Mouse (Mus musculus) skeletal muscle tissue, postnatal 0 days (tissue): ENCODE results near the gene Olfr917. TPM values are rescaled to one million over a fixed set of nuclear protein-coding genes. Genes with fewer than 3 reads are reported as not detected.

ENCODE experiments used
- polyA plus RNA-seq: library from polyadenylated mRNA; unstranded; fragments of >200 nt; fragmentation: Nextera tagmentation; extraction: Ambion mirVana; gene quantifications from 2 replicates; pipeline ENCODE4 v1.2.1, GENCODE M21; 2015

Olfr917 gene
- not detected in 2 replicates for polyA plus RNA-seq

DNA sequence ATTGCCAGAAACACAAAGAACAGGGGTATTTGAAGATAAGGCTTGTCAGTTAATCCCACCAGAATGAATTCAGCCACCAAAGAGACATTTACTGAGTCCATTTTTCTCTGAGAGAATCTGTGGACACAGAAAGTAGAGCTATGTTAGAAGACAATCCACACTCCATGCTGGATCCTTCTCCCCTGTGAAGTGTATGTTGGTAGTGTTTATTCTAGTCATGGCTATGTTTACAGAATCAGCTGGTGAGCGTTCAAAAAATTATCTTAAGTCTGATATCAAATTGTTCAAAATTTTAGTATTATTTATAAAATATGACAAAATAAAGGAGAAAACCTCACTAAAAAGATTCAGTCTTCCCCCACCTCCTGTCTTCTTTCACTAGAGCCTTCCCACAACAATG is at the start of gene Olfr917:
Gene Olfr917, minus strand, starts transcription at position 101 of the 400 bp plus-strand sequence.

GRCm38 (mm10) chr9:38674501-38674900 is 8.9 kb upstream of the Olfr917 start, which contains the start of gene Olfr918:
TSS of gene Olfr918 (minus strand) at chr9:38674601.

GRCm38 (mm10) chr9:38659775-38660174 is 5.9 kb downstream of the Olfr917 start, which contains the start of gene Olfr916:
TSS of gene Olfr916 (minus strand) at chr9:38659875.

Other genes with a start within 250 kb of the Olfr917 start
- not detected in 2 replicates for gene Olfr901, start 236.4 kb downstream of the Olfr917 start, polyA plus RNA-seq
- gene Olfr902, start 218.2 kb downstream of the Olfr917 start, polyA plus RNA-seq: not detected in 2 replicates
- not detected in 2 replicates for gene Olfr904, start 202.7 kb downstream of the Olfr917 start, polyA plus RNA-seq
- not detected in 2 replicates for gene Olfr905, start 194.7 kb downstream of the Olfr917 start, polyA plus RNA-seq
- gene Olfr906, start 178.8 kb downstream of the Olfr917 start, polyA plus RNA-seq: not detected in 2 replicates
- not detected in 2 replicates for gene Olfr907, start 170.0 kb downstream of the Olfr917 start, polyA plus RNA-seq
- gene Olfr911-ps1, start 144.3 kb downstream of the Olfr917 start, polyA plus RNA-seq: not detected in 2 replicates
- gene Olfr910, start 128.0 kb downstream of the Olfr917 start, polyA plus RNA-seq: not detected in 2 replicates
- not detected in 2 replicates for gene Olfr912, start 85.7 kb downstream of the Olfr917 start, polyA plus RNA-seq
- not detected in 2 replicates for gene Olfr913, start 73.1 kb downstream of the Olfr917 start, polyA plus RNA-seq
- gene Olfr914, start 60.7 kb downstream of the Olfr917 start, polyA plus RNA-seq: not detected in 2 replicates
- not detected in 2 replicates for gene Olfr916, start 6.0 kb downstream of the Olfr917 start, polyA plus RNA-seq
- not detected in 2 replicates for gene Olfr918, start 8.8 kb upstream of the Olfr917 start, polyA plus RNA-seq
- gene Olfr919, start 37.8 kb upstream of the Olfr917 start, polyA plus RNA-seq: not detected in 2 replicates
- gene Vwa5a, start 52.4 kb upstream of the Olfr917 start, polyA plus RNA-seq: 24.7 and 26.0 TPM in 2 replicates
- gene Olfr920, start 86.5 kb upstream of the Olfr917 start, polyA plus RNA-seq: 0.14 and 0.17 TPM in 2 replicates
- gene Olfr921, start 107.2 kb upstream of the Olfr917 start, polyA plus RNA-seq: not detected in 2 replicates
- gene Olfr922, start 148.8 kb upstream of the Olfr917 start, polyA plus RNA-seq: not detected in 2 replicates
- not detected in 2 replicates for gene Olfr923, start 160.7 kb upstream of the Olfr917 start, polyA plus RNA-seq
- gene Olfr924, start 178.6 kb upstream of the Olfr917 start, polyA plus RNA-seq: not detected in 2 replicates
- gene Olfr26, start 189.2 kb upstream of the Olfr917 start, polyA plus RNA-seq: not detected in 2 replicates
- gene Olfr926, start 211.3 kb upstream of the Olfr917 start, polyA plus RNA-seq: not detected in 2 replicates